Mouse (Mus musculus) intestine, postnatal 0 days (tissue): ENCODE measurements around the gene Ksr2. TPM values are rescaled to one million over a fixed set of nuclear protein-coding genes. Genes with fewer than 3 reads are reported as not detected.

Experiments used
- ATAC-seq: fragments of 200-750 bp; cut with Nextera tagmentation; 2 replicates; pipeline ENCODE4 v1.8.0; 2017; ENCODE audit warnings: mild to moderate bottlenecking, moderate TSS enrichment, moderate library complexity
- H3K27ac ChIP-seq: fragments of 300-500 bp; sonication (generic); 2 replicates; pipeline ENCODE4 v1.5.1; 2014; ENCODE audit warnings: mild to moderate bottlenecking, low read depth, low read length, moderate library complexity
- H3K27me3 ChIP-seq: fragments of 300-500 bp; sonication (generic); replicated peaks from 2 replicates; pipeline ENCODE4 v1.6.1; 2014; ENCODE audit warnings: low read length, mixed read lengths; ENCODE audit not compliant: control insufficient read depth, insufficient read depth
- H3K36me3 ChIP-seq: fragments of 300-500 bp; sonication (generic); 2 replicates; pipeline ENCODE4 v1.6.1; 2014; ENCODE audit warnings: mild to moderate bottlenecking, moderate library complexity; ENCODE audit not compliant: control insufficient read depth, insufficient read depth
- H3K4me1 ChIP-seq: fragments of 300-500 bp; sonication (generic); replicated peaks from 2 replicates; pipeline ENCODE4 v1.6.1; 2014; ENCODE audit warnings: antibody characterized with exemption, low read length, mixed read lengths; ENCODE audit not compliant: control insufficient read depth, insufficient read depth
- H3K4me2 ChIP-seq: fragments of 300-500 bp; sonication (generic); replicated peaks from 2 replicates; pipeline ENCODE4 v1.6.1; 2014; ENCODE audit warnings: low read depth, mild to moderate bottlenecking, moderate library complexity
- H3K4me3 ChIP-seq: fragments of 300-500 bp; sonication (generic); 2 replicates; pipeline ENCODE4 v1.5.1; 2014; ENCODE audit warnings: low read depth, low read length
- H3K9ac ChIP-seq: fragments of 300-500 bp; sonication (generic); 2 replicates; pipeline ENCODE4 v1.6.1; 2014; ENCODE audit warnings: mild to moderate bottlenecking, low read depth, low read length
- H3K9me3 ChIP-seq: fragments of 300-500 bp; sonication (generic); 2 replicates; pipeline ENCODE4 v1.6.1; 2016; ENCODE audit warnings: mixed run types; ENCODE audit not compliant: control insufficient read depth
- CTCF ChIP-seq: sonication (generic); IDR thresholded peaks from 2 replicates; pipeline ENCODE4 v1.5.1; 2016; ENCODE audit warnings: low read depth, mild to moderate bottlenecking, control low read depth, antibody characterized with exemption, moderate library complexity
- WGBS: fragments of 180-500 bp; shearing (Covaris S2); extraction: QIAGEN DNeasy Blood & Tissue Kit; methylation state at CpG from one replicate; pipeline ENCODE4 v1.1.7; 2014; 5-methylcytosine and 5-hydroxymethylcytosine counted together
- polyA plus RNA-seq: library from polyadenylated mRNA; unstranded; fragments of >200 nt; fragmentation: Nextera tagmentation; extraction: Ambion mirVana; gene quantifications from 2 replicates; pipeline ENCODE4 v1.2.1, GENCODE M21; 2015

The Ksr2 gene
- polyA plus RNA-seq, 1 experiment from 2014 or later: 0.12 TPM

DNA sequence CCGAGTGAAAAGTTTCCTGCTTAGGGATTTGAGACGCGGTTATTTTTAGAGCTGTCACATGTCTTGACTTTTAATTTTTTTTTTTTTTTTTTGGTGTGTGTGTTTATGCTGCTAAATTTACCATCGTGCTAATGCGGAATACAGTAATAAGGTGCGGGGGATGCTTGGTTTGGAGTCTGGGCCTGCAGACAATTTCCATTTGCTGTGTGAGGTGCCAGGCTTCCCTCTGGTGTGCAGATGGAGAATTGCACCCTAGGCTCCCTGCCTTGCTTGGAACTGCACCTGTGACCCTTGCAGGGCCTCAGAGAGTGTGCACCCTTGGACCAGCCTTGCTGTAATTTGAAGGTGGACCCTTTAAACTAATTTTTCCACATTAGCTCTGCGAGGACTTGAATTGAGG, 80.1 kb downstream of the Ksr2 start:
- Histone ChIP-seq H3K4me3 (no peak overlapping the region), H3K9ac (no peak overlapping the region), H3K4me2 (no peak overlapping the region), H3K9me3 (no peaks in the 10 kb centered on the region), H3K27ac (no peak overlapping the region), H3K4me1 (no peaks in the 10 kb centered on the region), H3K27me3 (no peaks in the 10 kb centered on the region), H3K36me3 (no peaks in the 10 kb centered on the region)
- 20% methylated on average over 7 of the region's 7 CpGs for WGBS
- TF ChIP-seq CTCF: peak; percentile 90
- peak; percentile 38 for ATAC-seq

GRCm38 (mm10) chr5:117497084-117497483, 83.3 kb downstream of the Ksr2 start:
- no peaks in the 10 kb centered on the region for H3K9me3 ChIP-seq
- no peak overlapping the region for H3K9ac ChIP-seq
- no peaks in the 10 kb centered on the region for H3K27me3 ChIP-seq
- ATAC-seq: no peak
- peak; percentile 68 for TF ChIP-seq CTCF
- no peaks in the 10 kb centered on the region for H3K36me3 ChIP-seq
- H3K4me1 ChIP-seq: no peaks in the 10 kb centered on the region
- H3K4me3 ChIP-seq: no peak overlapping the region
- WGBS: 65% methylated on average over 21 of the region's 21 CpGs
- H3K4me2 ChIP-seq: no peak overlapping the region
- no peak overlapping the region for H3K27ac ChIP-seq

- Histone ChIP-seq H3K9ac (no peak overlapping the region), H3K27ac (no peak overlapping the region), H3K4me2 (no peak overlapping the region), H3K27me3 (no peaks in the 10 kb centered on the region), H3K36me3 (no peaks in the 10 kb centered on the region), H3K4me1 (no peaks in the 10 kb centered on the region; the same call in 1 of the 2 replicates), H3K9me3 (no peaks in the 10 kb centered on the region), H3K4me3 (no peak overlapping the region)
- no peak for ATAC-seq
- peak; percentile 72 for TF ChIP-seq CTCF
- 87% methylated on average over 5 of the region's 5 CpGs for WGBS
Observed at GRCm38 (mm10) chr5:117502611-117503010, 88.8 kb downstream of the Ksr2 start.

- peak; percentile 58 for TF ChIP-seq CTCF
- WGBS: 88% methylated on average over 5 of the region's 5 CpGs
- ATAC-seq: no peak
Observed at GRCm38 (mm10) chr5:117504431-117504830, 90.6 kb downstream of the Ksr2 start.

GRCm38 (mm10) chr5:117505204-117505603, 91.4 kb downstream of the Ksr2 start:
- no peaks in the 10 kb centered on the region for H3K9me3 ChIP-seq
- H3K4me2 ChIP-seq: peak overlapping the region; percentile 49
- TF ChIP-seq CTCF: peak; percentile 100
- ATAC-seq: peak; percentile 37; the same call in 1 of the 2 replicates
- no peak overlapping the region for H3K9ac ChIP-seq
- H3K27ac ChIP-seq: no peak overlapping the region
- no peaks in the 10 kb centered on the region for H3K27me3 ChIP-seq
- no peak overlapping the region for H3K4me3 ChIP-seq
- no peaks in the 10 kb centered on the region for H3K36me3 ChIP-seq
- H3K4me1 ChIP-seq: no peaks in the 10 kb centered on the region; the same call in 1 of the 2 replicates
- 64% methylated on average over 10 of the region's 10 CpGs for WGBS

More at GRCm38 (mm10) chr5:117504431-117504830, 90.6 kb downstream of the Ksr2 start:
- H3K27ac ChIP-seq: no peak overlapping the region
- no peak overlapping the region for H3K9ac ChIP-seq
- H3K4me3 ChIP-seq: no peak overlapping the region
- no peaks in the 10 kb centered on the region; the same call in 1 of the 2 replicates for H3K4me1 ChIP-seq
- no peaks in the 10 kb centered on the region for H3K36me3 ChIP-seq
- H3K9me3 ChIP-seq: no peaks in the 10 kb centered on the region
- H3K4me2 ChIP-seq: no peak overlapping the region
- H3K27me3 ChIP-seq: no peaks in the 10 kb centered on the region

- no peak overlapping the region for H3K4me3 ChIP-seq
- H3K9ac ChIP-seq: no peak overlapping the region
- no peak overlapping the region for H3K27ac ChIP-seq
- H3K27me3 ChIP-seq: no peaks in the 10 kb centered on the region
- H3K4me2 ChIP-seq: peak overlapping the region; percentile 49
- no peak for TF ChIP-seq CTCF
- no peaks in the 10 kb centered on the region for H3K9me3 ChIP-seq
- H3K36me3 ChIP-seq: no peaks in the 10 kb centered on the region
- no peaks in the 10 kb centered on the region; the same call in 1 of the 2 replicates for H3K4me1 ChIP-seq
- 38% methylated on average over 7 of the region's 7 CpGs for WGBS
- no peak; the same call in 1 of the 2 replicates for ATAC-seq
Observed at GRCm38 (mm10) chr5:117505769-117506168, 92.0 kb downstream of the Ksr2 start.
